Mouse (Mus musculus): ENCODE measurements around the gene Slc5a3. TPM values are rescaled to one million over a fixed set of nuclear protein-coding genes. Genes with fewer than 3 reads are reported as not detected.

Slc5a3 gene
- polyA plus RNA-seq, 1 experiment from 2014 or later = 6.3 TPM

- Histone ChIP-seq H3K27ac (replicated peaks) (no peak overlapping the region), H3K27me3 (no peaks in the 10 kb centered on the region), H3K4me2 (replicated peaks) (no peak overlapping the region), H3K4me3 (replicated peaks) (no peak overlapping the region), H3K36me3 (0 out of 2 replicates have a peak, but pooled peaks cover 15% of the 10 kb centered on the region), H3K4me1 (peaks cover 13% of the 10 kb centered on the region; the same call in 1 of the 2 replicates), H3K9ac (no peak overlapping the region), H3K9me3 (replicated peaks) (no peaks in the 10 kb centered on the region)
- 73% methylated on average over 2 of the region's 2 CpGs for WGBS
- no peak for ATAC-seq (ENCODE audit: insufficient number of reproducible peaks, low FRiP score, low TSS enrichment, low read depth)
Measured at GRCm38 (mm10) chr16:92104332-92104590, 46.1 kb downstream of the Slc5a3 start.

GRCm38 (mm10) chr16:92104951-92105350, 46.8 kb downstream of the Slc5a3 start:
- Histone ChIP-seq H3K4me3 (replicated peaks) (no peak overlapping the region), H3K9ac (no peak overlapping the region), H3K36me3 (0 out of 2 replicates have a peak, but pooled peaks cover 15% of the 10 kb centered on the region), H3K27me3 (no peaks in the 10 kb centered on the region), H3K9me3 (replicated peaks) (no peaks in the 10 kb centered on the region), H3K4me2 (replicated peaks) (no peak overlapping the region), H3K27ac (replicated peaks) (no peak overlapping the region), H3K4me1 (peaks cover 6% of the 10 kb centered on the region; the same call in 1 of the 2 replicates)
- 95% methylated on average over 2 of the region's 2 CpGs for WGBS
- no peak for ATAC-seq (ENCODE audit: insufficient number of reproducible peaks, low FRiP score, low TSS enrichment, low read depth)

DNA sequence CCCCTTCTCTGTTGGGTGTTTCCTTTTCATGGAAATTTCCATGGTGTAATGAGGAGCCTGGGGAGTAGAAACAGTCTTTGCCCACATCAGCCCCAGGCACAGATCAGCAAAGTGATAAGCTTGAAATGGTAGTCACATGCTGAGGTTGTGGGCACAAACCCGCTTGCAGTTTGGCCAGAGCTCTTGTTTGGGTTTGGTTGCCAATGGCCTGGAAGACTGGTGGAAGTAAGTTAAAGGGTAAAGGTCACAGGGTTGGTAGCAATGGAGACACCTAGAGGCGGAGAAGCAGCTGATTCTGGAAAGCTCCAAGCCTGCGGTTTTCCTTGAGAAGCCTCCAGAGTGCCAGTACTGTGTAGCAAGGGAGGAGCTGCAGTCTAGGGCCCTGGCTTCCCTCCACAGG, 47.5 kb downstream of the Slc5a3 start:
- Histone ChIP-seq H3K4me1 (peaks cover 6% of the 10 kb centered on the region; the same call in 1 of the 2 replicates), H3K27me3 (no peaks in the 10 kb centered on the region), H3K27ac (replicated peaks) (no peak overlapping the region), H3K36me3 (0 out of 2 replicates have a peak, but pooled peaks cover 13% of the 10 kb centered on the region), H3K4me3 (replicated peaks) (no peak overlapping the region), H3K4me2 (replicated peaks) (no peak overlapping the region), H3K9me3 (replicated peaks) (no peaks in the 10 kb centered on the region), H3K9ac (no peak overlapping the region)
- no peak for ATAC-seq (ENCODE audit: insufficient number of reproducible peaks, low FRiP score, low TSS enrichment, low read depth)
- WGBS = 62% methylated on average over 3 of the region's 3 CpGs

DNA sequence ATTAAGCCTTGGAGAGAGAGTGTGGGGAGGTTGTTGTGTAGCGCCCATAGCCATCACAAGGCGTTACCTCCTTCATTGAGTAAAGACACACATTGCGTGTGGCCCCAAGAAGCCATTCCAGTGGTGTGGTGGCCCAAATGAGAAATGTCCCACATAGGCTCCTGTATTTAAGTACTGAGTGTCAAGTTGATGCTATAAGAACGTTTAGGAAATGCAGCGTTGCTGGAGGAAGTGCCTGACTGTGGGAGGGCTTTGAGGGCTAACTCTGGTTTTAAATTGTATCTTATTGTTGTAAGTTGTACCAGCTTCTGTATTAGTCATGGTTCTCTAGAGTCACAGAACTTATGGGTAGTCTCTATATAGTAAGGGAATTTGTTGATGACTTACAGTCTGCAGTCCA, 49.2 kb downstream of the Slc5a3 start:
- Histone ChIP-seq H3K27me3 (no peaks in the 10 kb centered on the region), H3K4me3 (replicated peaks) (no peak overlapping the region), H3K9me3 (replicated peaks) (no peaks in the 10 kb centered on the region), H3K4me2 (replicated peaks) (no peak overlapping the region), H3K36me3 (peaks cover 9% of the 10 kb centered on the region), H3K4me1 (peaks cover 6% of the 10 kb centered on the region; the same call in 1 of the 2 replicates), H3K9ac (no peak overlapping the region), H3K27ac (replicated peaks) (no peak overlapping the region)
- 89% methylated on average over 5 of the region's 5 CpGs for WGBS
- ATAC-seq (ENCODE audit: insufficient number of reproducible peaks, low FRiP score, low TSS enrichment, low read depth) = no peak

GRCm38 (mm10) chr16:92114706-92115241, 56.7 kb downstream of the Slc5a3 start:
- Histone ChIP-seq H3K9me3 (replicated peaks) (no peaks in the 10 kb centered on the region), H3K27me3 (no peaks in the 10 kb centered on the region), H3K9ac (no peak overlapping the region), H3K4me3 (replicated peaks) (no peak overlapping the region), H3K4me2 (replicated peaks) (no peak overlapping the region), H3K36me3 (peaks cover 14% of the 10 kb centered on the region), H3K27ac (replicated peaks) (no peak overlapping the region), H3K4me1 (peaks cover 20% of the 10 kb centered on the region)
- no peak for ATAC-seq (ENCODE audit: insufficient number of reproducible peaks, low FRiP score, low TSS enrichment, low read depth)
- 76% methylated on average over 5 of the region's 5 CpGs for WGBS

DNA sequence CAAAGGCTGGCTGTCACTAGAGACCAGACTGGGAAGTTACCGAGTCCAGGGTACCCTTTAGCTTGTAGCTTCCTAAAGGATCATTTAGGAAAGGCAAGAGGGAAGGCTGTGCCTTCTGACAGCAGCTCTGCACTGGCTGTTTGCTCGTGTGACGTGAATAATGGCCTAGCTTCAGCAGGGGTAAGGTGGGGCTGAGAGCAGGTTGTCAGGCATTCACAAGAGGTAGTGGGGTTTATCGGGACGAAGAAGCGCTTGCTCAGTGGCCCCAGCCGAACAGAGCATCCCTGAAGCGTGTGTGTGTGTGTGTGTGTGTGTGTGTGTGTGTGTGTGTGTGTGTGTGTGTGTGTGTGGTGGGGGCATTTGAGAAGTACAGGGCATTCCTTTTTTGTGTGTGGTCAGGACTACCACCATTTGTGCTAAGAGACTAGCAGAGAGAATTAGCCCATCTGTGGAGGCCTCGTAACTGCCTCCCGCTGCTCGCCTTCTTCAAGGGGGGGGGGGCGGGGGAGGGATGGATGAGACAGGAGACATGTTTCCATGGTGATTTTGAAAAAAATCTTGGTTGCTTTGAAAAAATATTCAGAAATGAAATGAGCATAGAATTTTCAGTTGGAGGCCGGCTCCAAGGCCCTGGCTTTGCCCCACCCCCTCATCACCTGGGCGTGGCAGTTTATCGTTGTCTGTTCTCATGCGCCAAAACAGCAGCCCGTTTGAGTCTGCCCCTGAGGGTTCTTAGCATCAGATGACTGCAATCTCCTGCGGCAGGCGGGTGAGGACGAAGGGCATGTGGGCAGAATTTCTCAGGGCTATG, 57.7 kb downstream of the Slc5a3 start:
- Histone ChIP-seq H3K27ac (replicated peaks) (no peak overlapping the region), H3K4me1 (peaks cover 20% of the 10 kb centered on the region), H3K9me3 (replicated peaks) (no peaks in the 10 kb centered on the region), H3K4me3 (replicated peaks) (peak overlapping the region; percentile 17; the same call in 1 of the 2 replicates), H3K27me3 (no peaks in the 10 kb centered on the region), H3K4me2 (replicated peaks) (peak overlapping the region; percentile 33), H3K9ac (no peak overlapping the region), H3K36me3 (peaks cover 14% of the 10 kb centered on the region)
- 0 out of 2 replicates have a peak, but pooled peaks have one; percentile 60 for ATAC-seq (ENCODE audit: insufficient number of reproducible peaks, low FRiP score, low TSS enrichment, low read depth)
- WGBS = 30% methylated on average over 20 of the region's 20 CpGs

- peaks cover 20% of the 10 kb centered on the region for H3K4me1 ChIP-seq
- no peak overlapping the region for H3K9ac ChIP-seq
- ATAC-seq (ENCODE audit: insufficient number of reproducible peaks, low FRiP score, low TSS enrichment, low read depth) = no peak
- no peak overlapping the region for H3K4me2 ChIP-seq (replicated peaks)
- no peak overlapping the region for H3K4me3 ChIP-seq (replicated peaks)
- H3K36me3 ChIP-seq = peaks cover 6% of the 10 kb centered on the region
- H3K27me3 ChIP-seq = no peaks in the 10 kb centered on the region
- H3K27ac ChIP-seq (replicated peaks) = no peak overlapping the region
- 59% methylated on average over 9 of the region's 9 CpGs for WGBS
- no peaks in the 10 kb centered on the region for H3K9me3 ChIP-seq (replicated peaks)
Measured at GRCm38 (mm10) chr16:92117337-92118209, 59.5 kb downstream of the Slc5a3 start.

DNA sequence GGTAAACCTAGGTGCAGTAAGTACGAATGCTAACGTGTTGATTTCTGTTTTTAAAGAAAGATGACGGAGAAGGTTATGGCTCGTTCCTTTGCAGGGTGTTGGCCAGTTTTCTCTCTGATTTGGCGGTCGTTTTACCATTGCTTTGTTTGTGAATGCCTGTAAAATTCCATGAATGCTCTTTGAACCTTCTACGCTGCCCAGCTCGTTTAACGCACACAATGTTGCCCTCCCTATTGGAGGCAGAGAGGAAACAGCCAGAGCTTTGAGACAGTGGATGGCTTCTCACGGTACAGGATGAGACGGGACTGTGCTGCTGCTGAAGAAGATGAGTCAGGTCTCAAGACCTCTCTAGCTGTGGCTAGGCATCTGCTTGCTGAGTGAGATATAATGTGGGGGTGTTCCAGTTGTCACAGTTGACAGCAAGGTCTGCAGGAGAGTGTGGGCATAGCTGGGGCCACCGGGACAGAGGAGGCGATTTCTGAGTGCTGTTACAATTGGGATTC, 60.9 kb downstream of the Slc5a3 start:
- WGBS = 66% methylated on average over 13 of the region's 13 CpGs
- no peak overlapping the region for H3K9ac ChIP-seq

DNA sequence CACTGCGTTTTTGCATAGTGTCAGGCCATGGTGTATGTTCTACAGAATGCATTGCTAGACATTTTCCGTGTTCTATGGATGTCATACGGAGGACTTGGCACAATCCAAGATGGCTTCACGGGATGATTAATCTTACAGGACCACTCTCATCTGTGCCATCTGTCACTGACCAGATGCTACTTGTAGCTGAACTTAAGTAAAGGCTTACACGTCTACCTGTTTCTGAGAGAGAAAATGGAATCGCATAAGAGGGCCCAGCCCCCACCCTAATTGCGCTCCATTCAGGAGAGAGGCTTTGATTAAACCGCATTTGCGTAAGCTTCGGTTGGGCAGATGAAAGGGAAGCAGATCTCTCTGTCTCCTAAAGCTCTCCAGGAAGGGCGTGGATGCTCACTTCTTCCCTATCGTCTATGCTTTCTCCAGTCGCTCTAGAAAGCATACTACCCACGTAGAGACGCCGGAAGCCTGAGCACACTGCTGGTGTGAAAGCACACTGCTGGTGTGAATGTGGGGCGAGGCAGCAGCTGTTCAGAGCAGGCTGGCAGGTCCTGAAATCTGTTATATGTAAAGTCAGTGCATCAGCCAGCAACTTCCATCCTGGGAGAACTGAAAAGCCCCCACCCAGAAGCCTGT, 62.9 kb downstream of the Slc5a3 start:
- H3K27me3 ChIP-seq = no peaks in the 10 kb centered on the region
- no peak overlapping the region for H3K27ac ChIP-seq (replicated peaks)
- H3K9ac ChIP-seq = no peak overlapping the region
- no peaks in the 10 kb centered on the region for H3K36me3 ChIP-seq
- no peak overlapping the region for H3K4me3 ChIP-seq (replicated peaks)
- H3K4me1 ChIP-seq = peaks cover 5% of the 10 kb centered on the region
- ATAC-seq (ENCODE audit: insufficient number of reproducible peaks, low FRiP score, low TSS enrichment, low read depth) = no peak
- H3K4me2 ChIP-seq (replicated peaks) = no peak overlapping the region
- WGBS = 72% methylated on average over 17 of the region's 17 CpGs
- no peaks in the 10 kb centered on the region for H3K9me3 ChIP-seq (replicated peaks)

More for the DNA sequence above, 60.9 kb downstream of the Slc5a3 start:
- Histone ChIP-seq H3K4me2 (replicated peaks) (no peak overlapping the region), H3K9me3 (replicated peaks) (no peaks in the 10 kb centered on the region), H3K4me3 (replicated peaks) (no peak overlapping the region), H3K27me3 (no peaks in the 10 kb centered on the region), H3K27ac (replicated peaks) (no peak overlapping the region), H3K4me1 (peaks cover 20% of the 10 kb centered on the region), H3K36me3 (no peaks in the 10 kb centered on the region)
- no peak for ATAC-seq (ENCODE audit: insufficient number of reproducible peaks, low FRiP score, low TSS enrichment, low read depth)

DNA sequence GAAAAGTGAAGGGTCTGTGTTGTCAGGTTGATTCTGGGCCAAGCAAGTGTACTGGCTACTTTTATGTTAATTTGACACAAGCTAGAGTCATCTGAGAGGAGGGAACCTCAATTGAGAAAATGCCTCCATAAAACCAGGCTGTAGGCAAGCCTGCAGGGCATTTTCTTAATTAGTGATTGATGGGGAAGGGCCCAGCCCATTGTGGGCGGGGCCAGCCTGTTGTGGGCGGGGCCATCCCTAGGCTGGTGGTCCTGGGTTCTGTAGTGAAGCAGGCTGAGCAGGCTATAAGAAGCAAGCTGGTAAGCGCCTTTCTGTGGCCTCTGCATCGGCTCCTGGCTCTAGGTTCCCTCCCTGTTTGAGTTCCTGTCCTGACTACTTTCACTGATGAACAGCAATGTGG, 69.1 kb downstream of the Slc5a3 start:
- H3K27me3 ChIP-seq = no peaks in the 10 kb centered on the region
- no peaks in the 10 kb centered on the region for H3K4me1 ChIP-seq
- 57% methylated on average over 4 of the region's 4 CpGs for WGBS
- no peaks in the 10 kb centered on the region for H3K9me3 ChIP-seq (replicated peaks)
- H3K27ac ChIP-seq (replicated peaks) = no peak overlapping the region
- no peak for ATAC-seq (ENCODE audit: insufficient number of reproducible peaks, low FRiP score, low TSS enrichment, low read depth)
- no peak overlapping the region for H3K9ac ChIP-seq
- H3K4me3 ChIP-seq (replicated peaks) = no peak overlapping the region
- no peak overlapping the region for H3K4me2 ChIP-seq (replicated peaks)
- H3K36me3 ChIP-seq = no peaks in the 10 kb centered on the region

GRCm38 (mm10) chr16:92127666-92128065, 69.5 kb downstream of the Slc5a3 start:
- H3K4me3 ChIP-seq (replicated peaks) = no peak overlapping the region
- no peaks in the 10 kb centered on the region for H3K9me3 ChIP-seq (replicated peaks)
- no peak overlapping the region for H3K4me2 ChIP-seq (replicated peaks)
- H3K9ac ChIP-seq = no peak overlapping the region
- no peaks in the 10 kb centered on the region for H3K4me1 ChIP-seq
- no peaks in the 10 kb centered on the region for H3K36me3 ChIP-seq
- no peak for ATAC-seq (ENCODE audit: insufficient number of reproducible peaks, low FRiP score, low TSS enrichment, low read depth)
- WGBS = 87% methylated on average over 5 of the region's 5 CpGs
- no peak overlapping the region for H3K27ac ChIP-seq (replicated peaks)
- H3K27me3 ChIP-seq = no peaks in the 10 kb centered on the region

Data from embryonic facial prominence, embryonic 15.5 days (tissue).